Mouse (Mus musculus): ENCODE measurements around the gene Snrpb2. TPM values are rescaled to one million over a fixed set of nuclear protein-coding genes. Genes with fewer than 3 reads are reported as not detected.

Snrpb2 gene
- 97.3 and 103 TPM in 2 replicates for polyA plus RNA-seq (2015; fragmentation: Nextera tagmentation; extraction: Ambion mirVana)

DNA sequence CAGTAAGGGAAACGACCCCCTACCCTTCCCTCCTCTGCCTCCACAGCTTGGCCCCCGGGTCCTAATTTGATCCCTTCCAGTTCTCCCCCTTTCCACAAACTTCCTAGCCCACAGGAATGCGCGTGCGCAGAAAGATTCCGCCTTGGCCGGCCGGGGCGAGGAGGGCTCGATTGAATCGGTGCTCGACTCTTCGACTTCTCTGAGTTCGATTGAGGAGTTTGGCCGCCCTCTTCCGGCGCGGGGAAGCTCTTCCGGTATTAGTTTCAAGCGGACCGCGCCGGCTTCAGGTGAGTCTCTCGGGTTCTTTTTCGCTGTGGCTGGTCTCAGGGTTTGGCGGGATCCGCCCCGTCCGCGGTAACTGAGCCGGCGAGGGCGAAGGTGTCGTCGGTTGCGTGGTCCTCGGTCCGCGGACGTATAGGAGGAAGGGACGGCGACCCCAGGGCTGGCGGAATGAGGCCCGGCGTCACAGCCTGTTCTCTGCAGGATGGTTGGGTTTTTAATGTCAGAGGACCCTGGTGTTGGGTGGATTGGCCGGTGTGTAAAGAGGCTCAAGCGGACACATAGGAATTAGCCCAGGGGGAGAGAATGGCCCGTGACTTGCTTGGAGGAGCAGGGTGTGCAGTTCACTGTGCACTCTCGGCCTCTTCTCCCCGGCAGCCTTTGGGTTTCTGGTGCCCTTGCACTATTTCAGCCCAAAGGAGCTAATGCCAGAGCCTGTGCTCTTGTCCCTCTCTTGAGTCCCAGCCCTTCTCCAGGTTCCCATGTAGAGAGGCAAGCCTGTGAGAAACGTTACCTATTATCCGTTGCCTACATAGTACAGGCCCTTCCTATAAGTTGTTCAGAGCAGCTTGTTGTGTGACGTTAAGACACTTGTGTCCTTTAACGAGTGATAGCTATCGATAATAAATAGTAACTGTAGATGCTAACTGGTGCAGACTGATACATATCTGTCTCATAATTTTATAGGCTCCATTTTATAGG, at the start of gene Snrpb2:
Snrpb2 (plus strand) TSS at position 228 of the 981 bp plus-strand sequence.
- H3K27ac ChIP-seq, result 0 out of 2 replicates have a peak within 1 kb of the TSS, but pooled peaks have one; percentile 33
- peak within 1 kb of the TSS; percentile 97 for H3K4me3 ChIP-seq
- peak within 1 kb of the TSS; percentile 91 for H3K9ac ChIP-seq
- peak within 1 kb of the TSS; percentile 82 for H3K4me2 ChIP-seq (replicated peaks)
- peaks cover 4% of the 10 kb centered on the region for H3K4me1 ChIP-seq
- peaks cover 24% of the 10 kb centered on the region for H3K36me3 ChIP-seq
- peak; percentile 92 for ATAC-seq (ENCODE audit: low FRiP score, low read depth)
- WGBS, result 1% methylated on average over 55 of the region's 55 CpGs
- no peaks in the 10 kb centered on the region for H3K9me3 ChIP-seq
- peaks cover 2% of the 10 kb centered on the region; the same call in 1 of the 2 replicates for H3K27me3 ChIP-seq

DNA sequence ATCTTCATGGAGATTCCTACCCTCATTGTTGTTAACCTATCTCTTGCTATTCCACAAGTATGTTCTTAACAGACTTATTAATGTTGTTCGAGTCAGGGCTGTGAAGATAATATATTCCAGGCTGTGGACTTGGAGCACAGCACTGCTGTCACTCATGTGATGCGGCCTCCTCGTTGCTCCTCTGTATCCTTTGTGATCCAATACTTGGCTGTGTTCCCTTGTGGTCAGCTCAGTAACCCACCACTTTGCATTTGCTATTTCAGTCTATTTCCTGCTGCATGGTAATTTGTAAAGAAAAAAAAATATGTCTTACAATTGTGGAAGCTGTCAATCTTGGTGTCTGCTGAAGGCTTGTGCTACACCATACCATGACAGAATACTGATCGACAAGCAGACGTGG, 49.8 kb upstream of the Snrpb2 start:
- ATAC-seq (ENCODE audit: low FRiP score, low read depth), result no peak
- Histone ChIP-seq H3K9ac (no peak overlapping the region), H3K36me3 (no peaks in the 10 kb centered on the region), H3K4me2 (replicated peaks) (no peak overlapping the region), H3K4me1 (peaks cover 1% of the 10 kb centered on the region; the same call in 1 of the 2 replicates), H3K27ac (no peak overlapping the region), H3K4me3 (no peak overlapping the region), H3K27me3 (no peaks in the 10 kb centered on the region), H3K9me3 (no peaks in the 10 kb centered on the region)
- WGBS, result 80% methylated on average over 5 of the region's 5 CpGs

DNA sequence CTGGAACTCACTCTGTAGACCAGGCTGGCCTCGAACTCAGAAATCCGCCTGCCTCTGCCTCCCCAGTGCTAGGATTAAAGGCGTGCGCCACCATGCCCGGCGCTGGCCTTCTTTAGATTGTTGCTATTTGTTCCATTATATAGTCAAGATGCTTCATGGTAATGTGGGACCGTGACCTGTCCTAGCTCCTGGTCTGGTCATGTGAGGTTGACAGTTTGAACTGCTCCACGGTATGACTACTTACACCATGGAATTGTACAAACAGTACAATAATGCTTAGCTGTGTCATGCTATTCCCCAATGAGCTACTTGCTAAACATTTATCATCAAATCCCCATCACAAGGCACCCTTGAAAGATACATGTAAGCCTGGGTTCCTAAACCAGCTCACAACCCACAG, 44.8 kb upstream of the Snrpb2 start:
- H3K36me3 ChIP-seq, result no peaks in the 10 kb centered on the region
- H3K27ac ChIP-seq, result no peak overlapping the region
- 0 out of 2 replicates have a peak, but pooled peaks have one; percentile 10 for ATAC-seq (ENCODE audit: low FRiP score, low read depth)
- peaks cover 24% of the 10 kb centered on the region for H3K4me1 ChIP-seq
- WGBS, result 88% methylated on average over 8 of the region's 8 CpGs
- no peaks in the 10 kb centered on the region for H3K9me3 ChIP-seq
- H3K27me3 ChIP-seq, result peaks cover 7% of the 10 kb centered on the region; the same call in 1 of the 2 replicates
- H3K4me3 ChIP-seq, result no peak overlapping the region
- H3K4me2 ChIP-seq (replicated peaks), result no peak overlapping the region
- no peak overlapping the region for H3K9ac ChIP-seq

DNA sequence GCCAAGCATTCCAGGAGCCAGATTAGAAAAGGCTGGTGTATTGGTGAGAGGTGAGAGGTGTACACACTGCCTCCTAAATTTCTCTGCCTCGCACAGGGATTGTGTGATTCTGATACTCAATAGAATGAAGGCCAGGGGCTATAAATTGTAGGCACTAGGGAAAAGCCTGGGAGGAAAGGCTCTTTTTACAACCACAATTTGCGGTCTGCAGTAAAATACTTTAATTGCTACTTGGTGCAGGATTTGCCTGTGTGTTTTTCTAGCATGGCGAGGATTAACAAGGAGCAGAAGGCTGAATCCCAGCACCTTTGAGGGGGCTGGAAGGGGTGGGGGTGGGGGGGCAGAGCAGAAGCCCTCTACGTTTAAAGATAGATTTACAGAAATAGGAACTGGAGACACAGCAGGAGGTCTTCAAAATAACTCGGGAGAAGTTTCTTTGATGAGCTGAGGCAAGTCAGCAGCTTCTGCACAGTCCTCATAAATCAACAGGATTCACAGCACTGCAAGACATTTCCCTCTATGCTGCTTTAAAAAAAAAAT, 44.2 kb upstream of the Snrpb2 start:
- Histone ChIP-seq H3K36me3 (no peaks in the 10 kb centered on the region), H3K4me2 (replicated peaks) (peak overlapping the region; percentile 42)
- ATAC-seq (ENCODE audit: low FRiP score, low read depth), result peak; percentile 81

DNA sequence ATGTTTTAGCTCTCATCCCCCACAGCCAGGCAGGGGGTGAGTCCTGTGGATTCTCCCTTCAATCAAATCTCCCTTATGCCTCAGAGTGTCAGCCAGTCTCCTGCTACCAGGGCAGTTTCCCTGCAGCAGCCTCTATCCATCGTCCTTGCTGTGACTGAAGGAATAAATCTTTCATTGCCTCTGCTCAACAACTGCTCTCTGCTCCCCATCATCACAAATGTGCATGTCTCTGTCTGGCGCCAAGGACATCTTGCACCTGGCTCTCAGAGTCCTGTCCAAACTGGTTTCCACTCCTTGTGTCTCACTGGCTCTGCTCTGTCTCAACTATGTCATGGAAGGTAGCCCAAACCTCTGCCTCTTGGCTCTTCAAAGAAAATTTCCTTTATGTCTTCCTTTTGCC, 43.1 kb upstream of the Snrpb2 start:
- 0 out of 2 replicates have a peak overlapping the region, but pooled peaks have one; percentile 3 for H3K27ac ChIP-seq
- H3K36me3 ChIP-seq, result no peaks in the 10 kb centered on the region
- no peak overlapping the region for H3K4me2 ChIP-seq (replicated peaks)
- no peak overlapping the region for H3K9ac ChIP-seq
- H3K4me3 ChIP-seq, result no peak overlapping the region
- WGBS, result 11% methylated on average over 2 of the region's 2 CpGs
- no peaks in the 10 kb centered on the region for H3K9me3 ChIP-seq
- peaks cover 24% of the 10 kb centered on the region for H3K4me1 ChIP-seq
- H3K27me3 ChIP-seq, result peaks cover 7% of the 10 kb centered on the region; the same call in 1 of the 2 replicates
- no peak for ATAC-seq (ENCODE audit: low FRiP score, low read depth)

More for the DNA sequence above, 44.2 kb upstream of the Snrpb2 start:
- Histone ChIP-seq H3K9ac (no peak overlapping the region), H3K4me1 (peaks cover 24% of the 10 kb centered on the region), H3K4me3 (no peak overlapping the region), H3K9me3 (no peaks in the 10 kb centered on the region), H3K27ac (no peak overlapping the region), H3K27me3 (peaks cover 7% of the 10 kb centered on the region; the same call in 1 of the 2 replicates)
- WGBS, result 2% methylated on average over 5 of the region's 5 CpGs

DNA sequence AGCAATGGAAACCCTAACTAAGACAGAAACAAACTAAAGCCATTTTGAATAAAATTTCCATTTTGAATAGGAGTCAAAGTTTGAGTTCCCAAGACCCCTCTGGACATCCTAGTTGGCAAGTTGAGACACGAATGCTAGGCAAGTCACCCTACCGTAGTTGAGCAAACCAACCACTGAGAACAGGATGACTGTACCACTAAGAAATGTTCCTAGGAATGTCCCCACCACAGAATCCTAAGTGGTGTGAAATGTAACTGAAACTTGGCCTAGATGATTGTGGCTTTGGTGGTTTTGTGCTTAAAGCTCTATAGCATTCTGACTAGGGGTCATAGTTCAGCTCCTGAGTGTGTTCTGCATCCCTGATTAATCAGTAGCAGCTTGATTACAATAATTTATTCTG, 39.5 kb upstream of the Snrpb2 start:
- Histone ChIP-seq H3K27me3 (peaks cover 7% of the 10 kb centered on the region; the same call in 1 of the 2 replicates), H3K4me3 (no peak overlapping the region), H3K4me1 (peaks cover 20% of the 10 kb centered on the region), H3K36me3 (no peaks in the 10 kb centered on the region), H3K9ac (no peak overlapping the region), H3K27ac (no peak overlapping the region), H3K4me2 (replicated peaks) (no peak overlapping the region), H3K9me3 (no peaks in the 10 kb centered on the region)
- WGBS, result 71% methylated on average over 2 of the region's 2 CpGs
- ATAC-seq (ENCODE audit: low FRiP score, low read depth), result no peak

DNA sequence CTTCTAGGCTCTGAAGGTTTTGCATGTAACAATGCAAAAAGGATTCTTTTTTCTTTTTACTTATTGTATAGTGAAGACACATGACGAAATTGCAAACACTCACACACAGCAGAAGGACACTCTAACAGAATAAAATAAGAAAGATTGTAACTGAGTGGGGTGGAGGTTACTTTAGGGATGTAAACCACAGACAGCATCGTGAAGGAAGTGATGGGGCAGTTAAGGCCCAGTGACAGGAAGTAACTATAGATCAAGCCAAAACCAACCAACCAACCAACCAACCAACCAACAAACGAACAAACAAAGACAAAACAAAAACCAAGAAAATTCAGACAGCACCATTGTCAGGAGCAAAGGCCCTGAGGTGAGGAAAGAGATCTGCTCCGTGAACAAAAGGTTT, 38.6 kb upstream of the Snrpb2 start:
- Histone ChIP-seq H3K4me2 (replicated peaks) (no peak overlapping the region), H3K27me3 (peaks cover 7% of the 10 kb centered on the region; the same call in 1 of the 2 replicates), H3K9me3 (no peaks in the 10 kb centered on the region), H3K9ac (no peak overlapping the region), H3K4me3 (no peak overlapping the region), H3K4me1 (peaks cover 11% of the 10 kb centered on the region), H3K36me3 (no peaks in the 10 kb centered on the region), H3K27ac (no peak overlapping the region)
- ATAC-seq (ENCODE audit: low FRiP score, low read depth), result no peak
- 84% methylated on average over 4 of the region's 4 CpGs for WGBS

DNA sequence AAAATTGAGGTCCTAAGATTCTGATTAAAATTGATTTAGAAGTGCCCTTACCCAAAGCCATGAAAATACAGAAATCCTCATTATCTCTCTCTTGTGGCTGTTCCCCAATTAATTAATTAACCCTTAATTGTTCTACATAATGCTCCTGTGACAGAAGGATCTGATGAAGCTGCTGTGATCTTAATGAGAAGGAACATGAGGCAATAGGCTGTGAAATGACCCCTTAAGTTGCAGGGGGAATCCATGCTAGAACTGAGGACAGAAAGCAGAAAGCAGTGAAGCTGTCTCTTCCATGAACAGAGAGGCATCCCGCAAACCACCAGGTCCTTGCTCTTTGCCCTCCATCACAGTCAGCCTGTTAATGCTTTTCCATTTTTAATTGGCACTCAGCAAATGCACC, 31.6 kb upstream of the Snrpb2 start:
- no peak overlapping the region for H3K4me2 ChIP-seq (replicated peaks)
- H3K36me3 ChIP-seq, result no peaks in the 10 kb centered on the region
- peaks cover 10% of the 10 kb centered on the region for H3K4me1 ChIP-seq
- H3K9me3 ChIP-seq, result no peaks in the 10 kb centered on the region
- no peak overlapping the region for H3K9ac ChIP-seq
- no peak overlapping the region for H3K27ac ChIP-seq
- ATAC-seq (ENCODE audit: low FRiP score, low read depth), result no peak
- WGBS, result 77% methylated on average over 1 of the region's 1 CpGs
- H3K4me3 ChIP-seq, result no peak overlapping the region
- H3K27me3 ChIP-seq, result no peaks in the 10 kb centered on the region

DNA sequence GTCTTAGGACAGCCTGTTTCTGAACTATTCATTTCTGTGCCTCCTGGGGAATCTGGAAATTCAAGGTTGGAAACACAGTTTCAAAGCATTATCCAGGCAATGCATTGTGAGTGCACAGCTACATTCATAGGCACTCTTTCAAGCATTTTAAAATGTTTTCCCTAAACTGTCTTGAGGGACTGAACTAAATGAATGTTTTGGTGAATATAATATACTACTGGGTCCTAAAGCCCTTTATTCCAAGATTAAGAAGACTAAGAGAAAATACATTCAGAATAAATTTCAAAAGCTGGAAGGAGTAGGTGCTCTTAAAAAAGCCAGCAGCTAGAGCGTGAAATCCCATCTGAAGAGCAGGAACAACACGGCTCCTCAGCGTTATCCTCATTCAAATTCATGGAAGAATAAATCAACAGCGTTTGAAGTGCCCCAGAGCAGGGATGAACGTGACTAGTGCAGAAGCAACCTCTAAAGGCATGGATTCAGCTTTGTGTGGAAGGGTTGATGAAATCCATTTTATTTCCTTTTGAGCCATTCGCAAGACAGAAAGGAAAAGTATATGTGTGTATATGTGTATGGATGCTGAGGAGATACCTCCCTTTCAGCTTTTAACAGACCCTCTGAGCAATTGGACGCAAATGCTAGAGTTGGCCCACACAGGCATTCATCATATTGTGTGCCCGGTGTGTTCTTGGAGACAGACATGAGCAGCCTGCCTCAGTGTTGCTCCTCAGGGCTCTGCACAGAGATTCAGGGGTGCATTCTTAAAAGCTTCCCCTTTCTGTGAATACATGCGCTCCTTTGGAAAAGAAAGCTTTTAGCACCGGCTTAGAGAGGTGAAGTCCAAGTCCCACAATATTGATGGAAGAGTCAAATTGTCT, 30.2 kb upstream of the Snrpb2 start:
- 81% methylated on average over 10 of the region's 10 CpGs for WGBS
- ATAC-seq (ENCODE audit: low FRiP score, low read depth), result no peak
- Histone ChIP-seq H3K4me1 (peaks cover 10% of the 10 kb centered on the region), H3K36me3 (no peaks in the 10 kb centered on the region), H3K27ac (no peak overlapping the region), H3K4me2 (replicated peaks) (no peak overlapping the region), H3K4me3 (no peak overlapping the region), H3K27me3 (no peaks in the 10 kb centered on the region), H3K9me3 (no peaks in the 10 kb centered on the region), H3K9ac (no peak overlapping the region)

DNA sequence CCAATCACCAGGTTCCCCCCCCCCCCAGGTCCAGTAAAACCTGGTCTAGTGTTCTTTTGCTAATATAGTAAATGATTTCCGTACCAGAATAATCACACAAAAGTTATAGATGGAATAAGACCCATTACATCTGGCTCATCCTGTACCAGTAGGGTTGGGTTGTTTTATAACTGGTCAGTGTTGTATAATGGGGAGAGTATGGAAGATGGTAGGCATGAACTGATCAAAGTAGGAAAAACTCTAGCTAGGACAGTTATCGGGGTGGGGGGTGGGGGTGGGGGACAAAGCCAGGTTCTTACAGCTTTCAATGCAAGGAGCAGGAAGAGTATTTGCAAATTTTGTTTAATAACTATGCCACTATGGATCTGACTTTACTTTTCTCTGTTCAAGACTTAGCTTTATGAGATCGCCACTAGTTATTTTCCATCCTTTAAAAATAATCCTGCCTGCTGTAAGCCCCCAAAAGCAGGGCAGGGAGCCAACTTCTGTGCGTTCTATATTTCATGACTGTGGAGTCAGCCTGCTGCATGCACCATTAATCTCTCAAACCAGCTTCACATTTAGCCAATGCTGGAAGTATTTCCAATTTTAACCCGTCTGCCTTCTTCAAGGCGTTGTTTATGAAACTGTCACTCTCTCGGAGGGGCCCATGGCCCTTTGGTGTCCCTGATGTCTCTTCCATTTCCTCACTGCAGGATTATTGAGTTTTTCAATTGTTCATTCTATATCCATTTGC, 28.3 kb upstream of the Snrpb2 start:
- Histone ChIP-seq H3K4me2 (replicated peaks) (0 out of 2 replicates have a peak overlapping the region, but pooled peaks have one; percentile 5), H3K9ac (no peak overlapping the region), H3K36me3 (no peaks in the 10 kb centered on the region), H3K4me1 (peaks cover 10% of the 10 kb centered on the region), H3K27ac (no peak overlapping the region), H3K27me3 (no peaks in the 10 kb centered on the region), H3K4me3 (no peak overlapping the region), H3K9me3 (no peaks in the 10 kb centered on the region)
- 50% methylated on average over 7 of the region's 7 CpGs for WGBS
- peak; percentile 61; the same call in 1 of the 2 replicates for ATAC-seq (ENCODE audit: low FRiP score, low read depth)

DNA sequence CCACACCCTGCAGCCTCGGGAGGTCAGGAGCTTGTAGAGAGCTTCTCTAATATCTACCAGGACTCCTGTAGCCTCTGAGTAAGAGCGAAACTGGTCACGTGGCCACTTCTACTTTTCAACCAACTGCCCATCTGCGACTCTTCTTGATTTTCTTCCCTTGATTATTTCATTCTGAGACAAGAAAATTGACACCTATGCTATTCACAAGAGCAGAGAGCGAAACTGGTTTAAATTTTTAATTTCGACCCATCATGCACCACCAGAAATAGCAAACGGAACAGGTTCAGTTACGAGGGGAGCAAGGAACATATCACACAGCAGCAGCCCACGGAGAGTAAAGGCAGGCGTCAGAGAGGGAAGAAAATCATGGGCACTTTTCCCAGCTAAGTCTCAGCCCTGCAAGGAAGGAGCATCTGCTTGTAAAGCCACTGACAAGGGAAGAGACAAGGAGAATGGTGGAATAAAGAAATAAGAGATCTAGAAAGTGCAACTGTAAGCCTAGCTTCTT, 27.7 kb upstream of the Snrpb2 start:
- H3K27ac ChIP-seq, result no peak overlapping the region
- no peak overlapping the region for H3K9ac ChIP-seq
- H3K4me2 ChIP-seq (replicated peaks), result 0 out of 2 replicates have a peak overlapping the region, but pooled peaks have one; percentile 5
- peak; percentile 24; the same call in 1 of the 2 replicates for ATAC-seq (ENCODE audit: low FRiP score, low read depth)
- no peaks in the 10 kb centered on the region for H3K9me3 ChIP-seq
- no peak overlapping the region for H3K4me3 ChIP-seq
- H3K4me1 ChIP-seq, result peaks cover 10% of the 10 kb centered on the region
- H3K36me3 ChIP-seq, result no peaks in the 10 kb centered on the region
- no peaks in the 10 kb centered on the region for H3K27me3 ChIP-seq
- 72% methylated on average over 10 of the region's 10 CpGs for WGBS
